Mouse (Mus musculus): Measurements from ENCODE around the gene Unc13b.
A peak's percentile ranks its signal among the peaks of the same experiment; 100 is the strongest.
"Not testable (repeated sequence)": the region's sequence is repeated elsewhere in the genome, so short reads cannot be mapped to it uniquely, and the experiment has no call there.

Gene Unc13b

DNA sequence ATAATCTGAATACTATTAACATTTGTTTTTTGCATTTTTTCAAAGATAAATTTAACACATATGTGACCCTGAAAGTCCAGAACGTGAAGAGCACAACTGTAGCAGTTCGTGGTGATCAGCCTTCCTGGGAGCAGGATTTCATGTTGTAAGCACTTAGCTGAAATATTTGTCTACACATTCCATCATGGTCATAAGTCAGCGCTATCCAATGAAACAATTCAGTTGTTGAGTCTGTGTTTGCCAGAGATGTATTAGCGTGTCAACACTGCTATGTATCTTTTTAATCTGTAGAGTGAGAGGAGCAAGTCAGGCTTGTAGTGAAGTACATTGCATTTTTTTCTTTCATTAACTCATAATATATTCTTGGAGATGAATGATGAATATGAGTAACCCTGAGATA is 32.4 kb downstream of the Unc13b start:
- DNase-seq (ENCODE audit: low read depth), result no peak

DNA sequence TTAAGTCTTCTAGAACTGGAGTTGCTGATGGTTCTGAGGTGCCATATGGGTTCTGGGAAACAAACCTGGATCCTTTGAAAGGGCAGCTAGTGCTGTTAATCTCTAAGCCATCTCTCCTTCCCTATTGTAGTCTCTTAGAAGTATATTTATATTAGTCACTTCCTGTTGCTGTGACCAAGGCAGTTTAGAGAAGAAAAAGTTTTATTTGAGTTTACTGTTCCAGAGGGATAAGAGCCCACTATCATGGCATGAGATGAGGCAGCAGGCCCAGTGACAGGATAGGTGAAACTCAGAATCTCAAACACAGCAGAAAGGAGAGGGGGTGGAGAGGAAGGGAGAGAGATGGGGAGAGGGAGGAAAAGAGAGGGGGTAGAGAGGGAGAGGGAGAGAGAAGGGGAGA is 54.7 kb downstream of the Unc13b start:
- DNase-seq (ENCODE audit: low read depth), result no peak

GRCm38 (mm10) chr4:43114512-43114911 is 55.8 kb downstream of the Unc13b start:
- no peak for DNase-seq (ENCODE audit: low read depth)

GRCm38 (mm10) chr4:43114946-43115345 is 56.2 kb downstream of the Unc13b start:
- DNase-seq (ENCODE audit: low read depth), result peak; percentile 31

GRCm38 (mm10) chr4:43116249-43116648 is 57.5 kb downstream of the Unc13b start:
- no peak for DNase-seq (ENCODE audit: low read depth)

- no peak for DNase-seq (ENCODE audit: low read depth)
These were observed 71.0 kb downstream of the Unc13b start for GRCm38 (mm10) chr4:43129750-43130149.

GRCm38 (mm10) chr4:43142610-43143009 is 83.9 kb downstream of the Unc13b start:
- DNase-seq (ENCODE audit: low read depth), result no peak

- DNase-seq (ENCODE audit: low read depth), result not testable (repeated sequence)
These were observed 93.7 kb downstream of the Unc13b start for GRCm38 (mm10) chr4:43152413-43152812.

GRCm38 (mm10) chr4:43160045-43160444 is 101.3 kb downstream of the Unc13b start:
- no peak for DNase-seq (ENCODE audit: low read depth)

DNA sequence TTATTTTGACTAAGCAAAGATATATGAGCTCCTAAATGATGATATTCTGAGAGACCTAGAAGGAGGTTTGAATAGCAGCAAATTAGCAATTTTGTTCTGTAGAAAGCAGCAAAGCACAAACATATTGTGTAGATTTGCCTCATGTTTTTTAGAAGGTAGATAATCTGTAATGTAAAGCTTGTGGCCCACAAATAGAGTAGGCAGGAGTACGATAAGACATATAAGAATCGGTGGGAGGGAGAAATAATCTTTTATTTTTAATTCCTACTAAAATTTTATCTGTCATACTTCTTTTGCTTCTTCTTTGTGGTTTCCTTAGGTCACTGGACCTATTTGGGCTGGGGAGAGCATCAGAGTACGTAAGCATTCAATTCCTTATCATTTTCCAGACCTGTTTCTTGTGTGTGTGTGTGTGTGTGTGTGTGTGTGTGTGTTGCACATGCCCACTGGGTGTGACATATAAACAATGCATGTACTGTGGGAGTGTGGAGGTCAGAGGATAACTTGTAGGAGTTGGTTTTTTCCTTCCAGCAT is 102.4 kb downstream of the Unc13b start:
- no peak for DNase-seq (ENCODE audit: low read depth)

DNA sequence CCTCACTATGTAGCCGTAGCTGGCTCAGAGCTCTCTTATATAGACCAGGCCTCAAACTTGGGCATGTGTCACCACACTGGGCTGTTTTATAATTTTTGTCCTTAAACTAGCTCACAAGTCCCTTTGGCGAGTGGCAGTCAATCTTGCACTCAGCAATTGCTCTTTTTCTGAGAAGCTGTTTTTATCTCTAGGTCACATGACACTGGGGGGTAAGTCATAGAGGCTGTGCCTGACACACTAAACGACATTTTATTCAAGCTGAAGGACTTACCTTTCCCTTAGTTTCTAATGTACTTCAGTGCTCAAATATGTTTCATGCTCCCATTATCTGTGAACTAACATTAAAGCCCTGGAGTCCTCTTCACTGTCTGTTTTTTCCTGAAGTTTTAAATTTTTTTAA is 104.5 kb downstream of the Unc13b start:
- no peak for DNase-seq (ENCODE audit: low read depth)

DNA sequence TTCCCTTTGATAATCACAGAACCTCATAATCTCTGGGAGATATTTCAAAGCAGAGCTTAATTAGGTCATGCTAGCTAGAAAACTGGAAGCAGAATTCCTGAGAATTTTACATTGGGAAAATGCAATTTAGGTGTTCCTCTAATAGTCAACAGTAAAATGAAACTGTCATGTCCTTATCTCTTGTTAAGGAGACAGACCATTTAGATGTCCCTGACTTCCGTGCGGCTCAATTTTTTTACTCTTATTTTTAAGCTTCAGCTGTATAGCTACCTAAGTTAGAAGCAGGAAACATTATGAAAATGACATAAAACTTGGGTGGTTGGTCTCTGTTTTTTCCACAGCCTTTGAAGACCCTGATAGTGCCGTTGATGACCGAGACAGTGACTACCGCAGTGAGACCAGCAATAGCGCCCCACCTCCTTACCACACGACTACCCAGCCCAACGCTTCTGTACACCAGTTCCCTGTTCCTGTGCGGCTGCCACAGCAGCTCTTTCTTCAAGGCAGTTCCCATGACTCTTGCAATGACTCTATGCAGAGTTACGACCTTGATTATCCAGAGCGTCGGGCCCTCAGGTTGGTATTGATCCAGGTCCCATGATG is 106.8 kb downstream of the Unc13b start:
- no peak for DNase-seq (ENCODE audit: low read depth)

GRCm38 (mm10) chr4:43170028-43170427 is 111.3 kb downstream of the Unc13b start:
- DNase-seq (ENCODE audit: low read depth), result no peak

DNA sequence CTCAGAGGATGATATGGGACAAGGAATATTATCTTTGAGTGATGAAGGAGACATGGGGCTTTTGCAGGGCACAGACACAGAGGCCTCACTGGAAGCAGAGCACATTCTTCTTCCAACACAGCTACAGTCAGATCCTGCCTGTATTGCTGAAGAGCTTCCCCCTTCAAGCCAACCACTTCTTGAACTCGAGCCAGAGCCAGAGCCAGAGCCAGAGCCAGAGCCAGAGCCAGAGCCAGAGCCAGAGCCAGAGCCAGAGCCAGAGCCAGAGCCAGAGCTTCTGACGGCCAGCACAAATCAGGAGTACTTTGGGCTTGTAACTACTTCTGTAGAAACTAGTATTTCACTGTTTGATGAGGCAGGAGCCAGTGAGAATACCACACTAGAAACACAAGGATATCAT is 118.4 kb downstream of the Unc13b start:
- no peak for DNase-seq (ENCODE audit: low read depth)

DNA sequence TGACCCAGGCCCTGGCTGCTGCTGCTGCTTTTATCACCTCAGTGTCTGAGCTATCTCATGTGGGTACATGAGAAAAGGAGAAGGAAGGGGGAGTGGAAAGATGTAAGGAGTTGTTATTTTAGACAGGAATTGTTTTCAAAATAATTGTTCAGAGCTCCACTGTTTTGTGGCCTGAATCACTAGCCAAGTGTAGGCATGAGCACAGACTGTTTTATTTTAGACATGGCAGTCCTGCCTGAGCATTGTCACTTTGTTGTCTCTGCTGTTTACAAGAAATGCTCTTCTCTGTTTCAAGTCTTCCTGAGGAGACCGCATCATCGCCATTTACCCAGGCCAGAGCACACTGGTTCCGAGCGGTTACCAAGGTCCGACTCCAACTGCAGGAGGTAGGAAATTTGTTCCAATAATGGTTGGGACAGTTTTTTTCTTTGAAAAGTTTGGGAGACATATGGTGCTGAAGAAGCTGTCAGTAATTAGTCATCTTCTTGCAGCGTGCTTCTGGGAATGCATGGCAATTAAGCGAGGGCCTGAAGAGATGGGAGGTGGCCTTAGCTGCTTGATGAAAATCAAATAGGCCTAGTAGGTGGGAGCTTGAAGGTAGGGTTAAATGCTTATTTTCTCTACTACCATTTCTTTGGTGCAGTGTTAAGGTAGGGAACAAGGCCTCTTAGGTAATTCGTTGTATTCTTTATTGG is 123.9 kb downstream of the Unc13b start:
- no peak for DNase-seq (ENCODE audit: low read depth)

DNA sequence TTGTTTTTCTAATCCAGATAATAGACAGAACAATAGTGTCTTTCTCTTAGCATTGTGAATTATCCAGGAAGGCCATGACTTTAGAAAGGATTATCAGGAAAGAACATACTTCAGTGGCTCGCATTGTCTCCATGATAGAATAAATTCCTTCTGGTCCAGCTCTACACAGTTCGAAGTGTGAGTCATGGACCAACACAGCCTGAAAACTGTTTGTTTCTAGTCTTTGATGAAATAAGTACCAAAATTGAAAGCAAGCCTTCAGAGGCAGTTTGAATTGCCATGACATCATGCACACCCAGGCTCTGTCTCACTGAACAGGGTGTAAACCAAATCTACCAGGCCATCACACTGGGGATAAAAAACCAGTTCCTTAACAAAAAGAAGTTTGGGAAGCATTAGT is 128.7 kb downstream of the Unc13b start:
- DNase-seq (ENCODE audit: low read depth), result no peak

- DNase-seq (ENCODE audit: low read depth), result no peak
These were observed 130.6 kb downstream of the Unc13b start for GRCm38 (mm10) chr4:43189381-43189780.

DNA sequence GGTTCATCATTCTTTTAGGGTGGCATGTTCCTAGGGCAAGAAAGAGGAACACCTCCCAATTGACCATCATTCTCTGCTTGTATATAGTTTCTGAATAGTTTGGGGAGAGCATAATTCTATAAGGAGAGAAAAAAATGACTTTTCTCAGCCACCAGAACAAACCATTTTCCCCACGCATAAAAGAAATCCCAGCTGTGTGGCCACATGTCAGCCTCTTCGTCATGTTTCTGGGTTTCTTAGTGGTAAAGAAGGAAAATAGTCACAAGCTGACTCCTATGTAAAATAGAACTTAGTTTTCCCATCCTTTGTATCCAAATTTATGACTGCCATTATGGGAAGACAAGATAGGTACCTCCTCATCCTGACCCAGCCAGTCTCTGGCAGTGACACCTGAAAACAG is 146.2 kb downstream of the Unc13b start:
- no peak for DNase-seq (ENCODE audit: low read depth)

- DNase-seq (ENCODE audit: low read depth), result no peak
These were observed 146.8 kb downstream of the Unc13b start for GRCm38 (mm10) chr4:43205571-43205970.

DNA sequence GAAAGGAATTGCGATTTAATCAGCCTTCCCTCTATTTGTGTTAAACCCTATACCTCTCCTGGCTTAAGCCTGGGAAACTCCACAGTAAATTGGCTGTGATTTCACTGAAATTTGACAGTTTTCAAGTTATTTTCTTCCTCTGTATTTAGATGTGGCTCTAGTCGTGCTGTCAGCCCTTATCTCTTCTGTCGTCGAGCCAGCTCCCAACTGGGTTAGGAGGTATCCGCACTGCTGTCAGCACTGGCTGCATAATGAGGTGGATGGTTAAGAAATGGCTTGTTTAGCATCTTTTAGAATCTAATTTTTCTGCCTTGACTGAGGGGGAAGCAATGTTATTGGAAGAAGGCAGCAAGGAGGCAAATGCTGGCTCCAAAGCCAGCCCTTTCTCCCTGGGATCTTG is 148.2 kb downstream of the Unc13b start:
- DNase-seq (ENCODE audit: low read depth), result no peak

DNA sequence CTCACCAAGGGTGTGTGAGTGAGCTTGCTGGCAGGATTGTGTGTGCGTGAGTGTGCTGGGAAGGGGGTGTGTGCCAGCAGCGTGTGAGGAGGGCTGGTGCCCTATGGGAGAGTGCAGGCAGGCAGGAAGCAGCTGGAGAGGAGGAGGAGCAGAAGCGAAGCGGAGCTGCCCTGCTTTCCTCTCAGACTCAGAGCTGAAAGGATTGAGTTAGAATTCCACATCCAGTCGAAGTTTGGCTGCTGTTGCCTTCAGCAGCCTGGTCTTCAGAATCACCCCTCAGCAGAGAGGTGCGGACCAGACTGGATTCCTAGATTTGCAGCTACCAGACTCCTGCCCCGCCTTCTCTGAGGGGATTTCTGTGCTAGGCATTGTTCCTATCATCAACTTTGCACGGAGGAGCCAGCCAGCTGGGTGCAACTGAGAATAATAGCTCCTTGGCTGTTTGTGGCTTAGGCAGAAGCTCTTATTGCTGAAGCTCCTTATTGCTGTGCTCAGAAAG is 150.4 kb downstream of the Unc13b start:
- no peak for DNase-seq (ENCODE audit: low read depth)

GRCm38 (mm10) chr4:43209673-43210072 is 150.9 kb downstream of the Unc13b start:
- no peak for DNase-seq (ENCODE audit: low read depth)

GRCm38 (mm10) chr4:43216491-43216890 is 157.7 kb downstream of the Unc13b start:
- no peak for DNase-seq (ENCODE audit: low read depth)

GRCm38 (mm10) chr4:43217997-43218396 is 159.2 kb downstream of the Unc13b start:
- DNase-seq (ENCODE audit: low read depth), result no peak

All from c-Kit-positive CD71-negative TER-119-negative erythroid progenitor cells, embryonic 14.5 days (primary cell).